Mouse (Mus musculus) Patski (cell line): ENCODE measurements around the gene Olfr1484. TPM values are rescaled to one million over a fixed set of nuclear protein-coding genes. Genes with fewer than 3 reads are reported as not detected.
"Not testable (repeated sequence)": the region's sequence is repeated elsewhere in the genome, so short reads cannot be mapped to it uniquely, and the experiment has no call there.

Source experiments
- ATAC-seq: fragments of 100-300 bp; one replicate; pipeline ENCODE4 v1.8.0; 2021
- CTCF ChIA-PET: fragments of 350-600 bp; sonication (Branson Sonifier 250); formaldehyde crosslinking; loops from one replicate; lab custom pipeline; 2022; ENCODE audit warnings: inconsistent platforms; lab: Charles Lee
- POLR2A ChIA-PET: fragments of 350-600 bp; sonication (Branson Sonifier 250); formaldehyde crosslinking; loops from one replicate; lab custom pipeline; 2022; ENCODE audit warnings: antibody characterized with exemption, inconsistent platforms; lab: Charles Lee
- DNase-seq: peaks from one replicate; pipeline ENCODE4 v3.0.0-alpha.2; 2011; ENCODE audit warnings: low read depth, low spot score
- H3K27me3 ChIP-seq: fragments of 371-371 bp; one replicate; pipeline ENCODE4 v1.5.1; 2021
- CTCF ChIP-seq: fragments of 100-300 bp; IDR thresholded peaks from one replicate; pipeline ENCODE4 v1.5.1; 2021
- in situ Hi-C: fragments of 300-500 bp; cut with MboI; formaldehyde crosslinking; loops from 3 replicates; pipeline ENCODE4 v1.11.1; 2018; ENCODE audit warnings: low pct_unique_long_range_greater_than_20kb, mixed read lengths
- polyA plus RNA-seq: library from polyadenylated mRNA; unstranded; gene quantifications from one replicate; pipeline ENCODE4 v1.2.3, GENCODE M21; 2021

Olfr1484 gene
- polyA plus RNA-seq, result not detected

DNA sequence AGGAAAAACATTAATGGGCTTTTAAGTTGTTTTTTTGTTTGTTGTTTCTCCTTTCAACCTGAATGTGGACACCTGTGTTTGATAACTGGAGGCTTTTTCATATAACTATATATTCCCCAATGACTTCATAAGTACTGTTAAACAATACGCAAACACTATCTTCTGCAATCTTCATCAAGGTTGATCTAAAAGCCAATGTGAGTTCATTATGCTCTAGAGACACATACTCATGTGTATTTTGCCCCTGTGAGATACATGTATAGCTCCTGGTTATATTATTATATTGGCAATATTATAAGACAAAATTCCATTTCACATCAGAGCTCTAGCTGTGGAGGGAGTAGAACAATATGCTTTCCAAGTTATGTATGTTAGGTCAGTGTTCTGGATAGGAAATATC, at the start of gene Olfr1484:
TSS of gene Olfr1484 (plus strand) at position 301 of the 400 bp plus-strand sequence.
- H3K27me3 ChIP-seq, result no peaks in the 10 kb centered on the region
- ATAC-seq (no peak), DNase-seq (no peak)
- ChIA-PET POLR2A (no interaction called here), CTCF (no interaction called here)
- in situ Hi-C loops, result no loop called here
- TF ChIP-seq CTCF, result no peak

DNA sequence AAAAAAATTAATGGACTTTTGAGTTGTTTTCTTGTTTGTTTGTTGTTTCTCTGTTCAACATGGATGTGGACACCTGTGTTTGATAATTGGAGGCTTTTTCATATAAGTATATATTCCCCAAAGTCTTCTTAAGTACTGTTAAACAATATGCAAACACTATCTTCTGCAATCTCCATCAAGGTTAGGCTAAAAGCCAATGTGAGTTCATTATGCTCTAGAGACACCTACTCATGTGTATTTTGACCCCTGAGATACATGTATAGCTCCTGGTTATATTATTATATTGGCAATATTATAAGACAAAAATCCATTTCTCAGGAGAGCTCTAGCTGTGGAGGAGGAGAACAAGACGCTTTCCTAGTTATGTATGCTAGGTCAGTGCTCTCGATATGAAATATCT, 33.8 kb downstream of the Olfr1484 start, which contains the start of gene Olfr1487:
TSS of gene Olfr1487 (plus strand) at position 301 of the 400 bp plus-strand sequence.
- DNase-seq, CTCF ChIA-PET, ATAC-seq, POLR2A ChIA-PET, H3K27me3 ChIP-seq: not testable (repeated sequence)
- in situ Hi-C loops, result loop anchor here (5.0 kb wide), 1 partner anchor 90 kb away; the partner anchor contains the start of gene Olfr1480

DNA sequence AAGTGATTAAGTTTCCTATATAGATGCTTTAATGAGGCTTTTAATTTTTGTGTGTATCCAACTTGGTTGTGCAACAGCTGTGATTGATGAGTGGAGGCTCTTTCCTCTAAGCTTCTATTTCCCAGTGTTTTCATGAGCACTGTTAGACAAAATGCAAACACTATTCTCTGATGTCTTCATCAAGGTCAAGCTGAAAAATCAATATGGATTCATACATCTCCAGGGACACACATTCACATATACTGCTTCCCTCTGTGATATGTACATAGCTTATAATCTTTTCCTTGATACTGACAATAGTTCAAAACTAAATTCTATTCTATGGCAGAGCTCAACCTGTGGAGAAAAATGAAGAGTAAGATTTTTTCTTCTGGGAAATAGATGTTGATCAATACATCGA, 48.0 kb downstream of the Olfr1484 start, which contains the start of gene Olfr1489:
TSS of gene Olfr1489 (plus strand) at position 301 of the 400 bp plus-strand sequence.
- TF ChIP-seq CTCF, result no peak
- ATAC-seq (no peak), DNase-seq (no peak)
- in situ Hi-C loops, result no loop called here
- CTCF ChIA-PET, result no interaction called here
- POLR2A ChIA-PET, result no interaction called here
- H3K27me3 ChIP-seq, result no peaks in the 10 kb centered on the region

Other genes with a start within 250 kb of the Olfr1484 start
- not detected for gene Olfr1466, start 244.6 kb upstream of the Olfr1484 start, polyA plus RNA-seq
- gene Olfr1467, start 221.3 kb upstream of the Olfr1484 start, polyA plus RNA-seq, result not detected
- not detected for gene Olfr1469, start 175.7 kb upstream of the Olfr1484 start, polyA plus RNA-seq
- not detected for gene Olfr1471, start 140.1 kb upstream of the Olfr1484 start, polyA plus RNA-seq
- not detected for gene Olfr1472, start 127.4 kb upstream of the Olfr1484 start, polyA plus RNA-seq
- gene Olfr1474, start 113.9 kb upstream of the Olfr1484 start, polyA plus RNA-seq, result not detected
- not detected for gene Olfr1475, start 103.3 kb upstream of the Olfr1484 start, polyA plus RNA-seq
- gene Olfr1477, start 83.0 kb upstream of the Olfr1484 start, polyA plus RNA-seq, result not detected
- gene Olfr1480, start 55.6 kb upstream of the Olfr1484 start, polyA plus RNA-seq, result not detected
- gene Olfr1487, start 33.9 kb downstream of the Olfr1484 start, polyA plus RNA-seq, result not detected
- not detected for gene Olfr1489, start 48.1 kb downstream of the Olfr1484 start, polyA plus RNA-seq
- gene Olfr1490, start 67.6 kb downstream of the Olfr1484 start, polyA plus RNA-seq, result not detected
- gene Olfr1491, start 113.8 kb downstream of the Olfr1484 start, polyA plus RNA-seq, result not detected
- gene Olfr1493-ps1, start 139.8 kb downstream of the Olfr1484 start, polyA plus RNA-seq, result not detected
- not detected for gene Olfr1494, start 156.2 kb downstream of the Olfr1484 start, polyA plus RNA-seq
- gene Olfr1495, start 181.1 kb downstream of the Olfr1484 start, polyA plus RNA-seq, result not detected
- gene Olfr1496, start 194.4 kb downstream of the Olfr1484 start, polyA plus RNA-seq, result not detected
- not detected for gene Olfr1497, start 214.7 kb downstream of the Olfr1484 start, polyA plus RNA-seq
- gene Olfr1499, start 235.9 kb downstream of the Olfr1484 start, polyA plus RNA-seq, result not detected
- gene Olfr1500, start 247.0 kb downstream of the Olfr1484 start, polyA plus RNA-seq, result not detected